ENCODE assay signal across 11 mouse cellular contexts in the genomic region with DNA sequence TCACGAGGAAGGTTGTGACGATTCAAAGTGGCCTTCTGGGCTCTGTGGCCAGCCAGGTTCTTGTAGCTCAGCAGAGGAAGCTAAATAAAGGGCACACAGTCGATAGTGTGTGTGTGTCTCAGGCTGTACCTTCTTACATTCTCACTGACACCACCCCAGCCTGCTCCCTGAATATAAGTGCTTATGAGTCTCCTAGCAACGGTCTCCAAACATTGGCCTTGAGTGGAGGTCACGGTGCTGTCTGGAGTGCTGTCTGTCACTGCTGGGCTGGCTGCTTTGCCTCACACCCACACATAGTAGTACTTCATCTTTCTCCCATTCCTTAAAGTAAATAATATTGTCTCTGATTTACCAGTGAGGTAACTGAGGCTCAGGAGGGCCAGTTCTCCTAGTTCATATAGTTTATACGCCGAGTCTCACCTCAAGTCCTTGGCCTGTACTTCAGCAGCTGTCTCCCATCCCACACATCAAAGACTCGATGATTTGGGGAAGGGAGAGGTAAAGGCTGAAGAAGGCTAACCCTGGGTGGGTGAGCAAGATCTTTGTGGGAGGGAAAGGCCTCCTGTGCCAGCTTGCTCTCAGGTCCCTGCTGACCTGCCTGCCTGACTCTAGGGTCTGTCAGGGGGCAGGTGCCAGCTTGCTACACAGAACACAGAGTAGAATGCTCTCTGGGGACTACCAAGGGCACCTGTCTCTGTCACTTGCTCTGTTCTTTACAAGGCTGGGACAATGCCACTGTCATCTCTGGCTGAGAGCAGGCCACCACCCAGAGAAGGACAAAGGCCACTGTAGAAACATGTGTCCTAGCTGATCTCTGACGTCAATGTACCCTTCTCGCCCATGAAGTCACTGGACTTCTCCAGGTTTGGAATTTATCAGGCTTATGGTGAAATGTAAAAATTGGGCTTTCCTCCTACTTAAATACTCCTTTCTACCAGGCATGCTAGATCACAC. TPM values are rescaled to one million over a fixed set of nuclear protein-coding genes. Genes with fewer than 3 reads are reported as not detected.
A peak's percentile ranks its signal among the peaks of the same experiment; 100 is the strongest.
DNase-seq lines count a peak whose midpoint lies in the region; TF ChIP-seq lines count a peak whose summit lies in the region.
"Had no signal": no experiment of that assay in that cellular context is flagged by ENCODE, and none has a peak within 500 bp of the region (broad histone marks: within the 10 kb centered on the region; RNA-seq: fewer than 3 reads in every experiment).

No protein-coding gene starts in this region.

- H3K4me1 ChIP-seq in lung, adult 2 months (ENCODE audit: control insufficient read depth, insufficient read depth, low read length): peaks cover 10% of the 10 kb centered on the region; the same call in 1 of the 2 replicates

- H3K4me3 ChIP-seq in lung, adult 2 months (replicated peaks; ENCODE audit: extremely low read depth, low read depth, low read length): no peak overlapping the region
- no peak overlapping the region for H3K4me3 ChIP-seq in layer of hippocampus, adult 2 months

- 45% methylated on average over 10 of the region's 10 CpGs for whole genome bisulfite sequencing in lung, adult 2 months

- TF ChIP-seq CTCF in lung, adult 2 months (IDR thresholded peaks at IDR 0.05; ENCODE audit: insufficient read depth, low read length): no peak
- TF ChIP-seq CTCF in layer of hippocampus, adult 2 months (conservative IDR thresholded peaks at IDR 0.05): no peak

- H3K27ac ChIP-seq in layer of hippocampus, adult 2 months: no peak overlapping the region
- H3K27ac ChIP-seq: macrophage had no signal

- DNase-seq in embryo, embryonic 10 days (ENCODE audit: low spot score): peak; percentile 46
- DNase-seq in embryo, embryonic 9.5 days (ENCODE audit: extremely low spot score): no peak
- DNase-seq in retina, postnatal 1 day: peak; percentile 45
- no peak for DNase-seq in retina, embryonic 14.5 days (ENCODE audit: low spot score)
- peak; percentile 54 for DNase-seq in lung, adult 2 months
- DNase-seq in frontal cortex, postnatal 36 days (ENCODE audit: low spot score in 2 of 2): no peak
- no peak for DNase-seq in layer of hippocampus, adult 2 months (ENCODE audit: low spot score in 2 of 2)
- no peak for DNase-seq in cerebellum, adult 11-12 months
- DNase-seq: B cell, adult 2 months; kidney, adult 2 months had no signal

- TF ChIP-seq POLR2A in lung, adult 2 months (IDR thresholded peaks at IDR 0.05; ENCODE audit: borderline replicate concordance, extremely low read depth, low read depth, low read length): no peak

RNA-seq across cellular contexts. Expression of a gene that starts 39.4 kb away (rescaled TPM):
- 4.4 TPM in 2 replicates for polyA plus RNA-seq in lung, adult 2 months (2012; rRNA removed)
- 1 to 10 TPM; 4.6 to 4.9 TPM for total RNA-seq in layer of hippocampus, adult 2 months (2021)

Comparison
In these comparisons a context has a peak if more than half of its experiments do, and no peak if none do; other contexts are left out.
1. DNase-seq: peak in embryo, embryonic 10 days (single experiment), retina, postnatal 1 day (single experiment) and lung, adult 2 months (single experiment); none in embryo, embryonic 9.5 days (single experiment), retina, embryonic 14.5 days (single experiment), frontal cortex, postnatal 36 days (0 of 2), layer of hippocampus, adult 2 months (0 of 2) and cerebellum, adult 11-12 months (single experiment).